Mouse (Mus musculus) heart, postnatal 4 days (tissue): ENCODE measurements around the gene Cdpf1. TPM values are rescaled to one million over a fixed set of nuclear protein-coding genes. Genes with fewer than 3 reads are reported as not detected.
"Not testable (repeated sequence)": the region's sequence is repeated elsewhere in the genome, so short reads cannot be mapped to it uniquely, and the experiment has no call there.

Experiments
- DNase-seq: peaks from one replicate; pipeline ENCODE4 v3.0.0; 2021
- total RNA-seq, 2 experiments: library from RNA; stranded (reverse); gene quantifications; 2 replicates each; pipeline ENCODE4 v1.2.3; 2021

Cdpf1 gene
- total RNA-seq, 2 experiments from 2014 or later, result 37.9 to 45.1 TPM

GRCm38 (mm10) chr15:85808031-85808430 is 3.5 kb downstream of the Cdpf1 start:
- no peak for DNase-seq

DNA sequence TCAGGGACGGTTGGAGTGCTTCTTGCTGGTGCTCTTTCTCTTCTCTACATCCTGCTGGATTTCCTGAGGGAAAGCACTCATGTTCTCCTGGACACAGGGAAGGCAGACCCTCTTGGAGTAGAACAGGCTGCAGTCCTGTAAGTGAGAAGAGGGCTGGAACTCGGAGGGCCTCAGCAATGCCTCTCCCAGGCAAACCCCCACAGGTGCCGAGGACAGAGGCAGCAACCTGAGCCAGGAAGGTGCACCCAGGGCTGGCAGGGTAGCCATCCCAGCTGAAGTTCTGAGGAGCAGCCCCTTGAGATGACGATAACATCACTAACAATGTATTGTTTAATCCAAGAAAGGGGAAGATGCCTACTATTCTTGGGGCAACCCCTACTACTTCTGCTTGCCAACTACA is 4.1 kb downstream of the Cdpf1 start:
- no peak for DNase-seq

DNA sequence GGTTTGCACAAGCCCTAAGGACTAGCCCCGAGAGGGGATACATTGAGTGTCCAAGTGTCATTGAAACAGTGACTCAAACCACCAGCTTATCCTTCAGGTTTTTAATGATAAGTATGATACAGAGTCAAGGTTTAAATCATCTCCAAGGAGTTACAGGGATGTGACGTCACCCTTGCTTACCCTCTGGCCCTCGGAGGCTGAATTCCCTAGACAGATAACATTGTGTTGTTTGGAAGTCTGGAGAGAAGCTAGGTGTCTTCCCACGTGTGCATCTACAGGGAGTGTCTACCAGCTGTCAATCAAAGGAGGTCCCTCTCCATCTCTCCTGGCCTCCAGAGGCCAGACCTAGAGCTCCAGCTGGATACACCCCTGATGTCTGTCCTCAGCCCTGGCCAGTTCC is 4.6 kb downstream of the Cdpf1 start:
- DNase-seq, result no peak

GRCm38 (mm10) chr15:85802931-85803330 is 8.6 kb downstream of the Cdpf1 start:
- peak; percentile 71 for DNase-seq

- DNase-seq, result peak; percentile 55
These were observed 12.8 kb downstream of the Cdpf1 start for GRCm38 (mm10) chr15:85798676-85799075.

GRCm38 (mm10) chr15:85795516-85795915 is 16.0 kb downstream of the Cdpf1 start:
- DNase-seq, result no peak

DNA sequence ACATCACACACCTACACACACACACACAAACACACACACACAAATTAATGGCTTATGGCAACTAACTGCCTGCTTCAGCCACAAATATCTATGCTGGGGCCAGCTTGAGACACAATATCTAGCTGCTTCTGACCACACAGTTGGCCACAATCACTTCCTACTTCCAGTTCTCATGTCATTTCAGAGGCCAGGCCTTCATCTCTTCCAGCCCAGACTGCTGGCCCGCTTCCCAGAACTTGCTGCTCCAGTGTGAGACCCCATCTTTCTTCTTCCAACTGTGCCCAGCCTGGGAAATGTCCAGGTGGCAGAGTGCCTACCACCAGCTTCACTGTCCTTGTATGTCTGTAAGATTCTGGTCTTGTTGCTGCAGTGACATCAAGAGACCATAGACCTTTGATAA is 18.7 kb downstream of the Cdpf1 start:
- DNase-seq, result peak; percentile 91

GRCm38 (mm10) chr15:85791449-85791848 is 20.0 kb downstream of the Cdpf1 start:
- DNase-seq, result no peak

DNA sequence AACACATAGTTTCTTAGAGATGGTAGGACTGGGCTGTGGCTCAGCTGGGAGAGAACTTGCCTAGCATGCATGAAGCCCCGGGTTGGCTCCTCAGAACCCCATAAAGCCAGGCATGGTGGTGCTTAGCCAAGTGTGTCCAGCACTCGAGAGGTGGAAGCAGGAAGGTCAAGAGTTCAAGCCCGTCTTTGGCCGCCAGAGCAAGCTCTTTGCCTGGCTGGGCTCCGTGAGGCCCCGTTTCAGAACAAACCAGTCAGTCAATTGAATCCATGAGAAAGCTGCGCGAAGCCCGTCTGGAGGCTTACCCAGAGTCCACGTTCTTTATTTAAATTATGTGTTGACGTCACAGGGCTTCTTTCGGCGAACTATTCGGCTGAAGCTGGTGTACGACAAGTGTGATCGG is 22.9 kb downstream of the Cdpf1 start:
- no peak for DNase-seq

GRCm38 (mm10) chr15:85788051-85788450 is 23.4 kb downstream of the Cdpf1 start:
- no peak for DNase-seq

DNA sequence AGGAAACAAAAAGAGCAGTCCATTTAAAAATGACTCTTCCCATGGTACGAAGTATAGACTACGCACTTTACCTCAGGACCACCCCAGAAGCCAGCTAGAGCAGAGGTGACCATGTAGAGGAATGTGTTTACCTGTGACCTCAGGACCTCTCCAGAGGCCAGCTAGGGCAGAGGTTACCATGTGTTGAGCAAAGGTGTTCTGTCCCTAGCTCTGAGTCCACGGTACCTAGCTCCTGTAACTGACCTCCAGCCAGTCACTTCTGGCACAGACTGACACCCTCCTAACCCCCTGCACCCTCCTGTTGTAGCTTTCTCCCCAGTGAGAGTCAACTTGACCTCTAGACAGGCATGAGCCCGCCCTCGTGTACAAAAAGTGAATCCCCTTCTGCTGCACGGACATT is 24.0 kb downstream of the Cdpf1 start:
- no peak for DNase-seq

GRCm38 (mm10) chr15:85786711-85787110 is 24.8 kb downstream of the Cdpf1 start:
- DNase-seq, result no peak

- no peak for DNase-seq
These were observed 27.2 kb downstream of the Cdpf1 start for GRCm38 (mm10) chr15:85784341-85784740.

- DNase-seq, result no peak
These were observed 28.4 kb downstream of the Cdpf1 start for GRCm38 (mm10) chr15:85783146-85783545.

- DNase-seq, result not testable (repeated sequence)
These were observed 32.6 kb downstream of the Cdpf1 start for GRCm38 (mm10) chr15:85778891-85779290.

- DNase-seq, result no peak
These were observed 34.7 kb downstream of the Cdpf1 start for GRCm38 (mm10) chr15:85776771-85777170.

GRCm38 (mm10) chr15:85776241-85776640 is 35.3 kb downstream of the Cdpf1 start:
- no peak for DNase-seq

- no peak for DNase-seq
These were observed 36.5 kb downstream of the Cdpf1 start for GRCm38 (mm10) chr15:85775001-85775400.

DNA sequence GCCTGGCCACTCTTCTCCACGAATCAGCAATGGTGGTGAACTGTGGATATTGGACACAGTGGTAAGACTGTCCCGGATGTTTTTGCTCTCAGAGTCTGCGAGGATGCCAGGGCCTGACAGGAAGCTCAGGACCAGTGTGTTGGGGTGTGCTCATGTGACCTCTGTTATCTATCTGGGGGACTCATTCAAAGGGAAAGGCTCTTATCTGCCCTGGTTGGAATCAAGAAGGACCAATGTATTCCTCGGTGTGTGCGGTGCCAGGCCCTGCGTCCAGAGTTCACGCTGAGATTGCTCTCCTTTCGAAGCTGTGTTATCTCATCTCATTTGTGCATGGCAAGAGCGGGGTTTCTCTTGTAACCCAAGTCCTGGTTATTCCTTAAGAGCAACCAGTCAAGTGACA is 37.1 kb downstream of the Cdpf1 start:
- DNase-seq, result no peak

DNA sequence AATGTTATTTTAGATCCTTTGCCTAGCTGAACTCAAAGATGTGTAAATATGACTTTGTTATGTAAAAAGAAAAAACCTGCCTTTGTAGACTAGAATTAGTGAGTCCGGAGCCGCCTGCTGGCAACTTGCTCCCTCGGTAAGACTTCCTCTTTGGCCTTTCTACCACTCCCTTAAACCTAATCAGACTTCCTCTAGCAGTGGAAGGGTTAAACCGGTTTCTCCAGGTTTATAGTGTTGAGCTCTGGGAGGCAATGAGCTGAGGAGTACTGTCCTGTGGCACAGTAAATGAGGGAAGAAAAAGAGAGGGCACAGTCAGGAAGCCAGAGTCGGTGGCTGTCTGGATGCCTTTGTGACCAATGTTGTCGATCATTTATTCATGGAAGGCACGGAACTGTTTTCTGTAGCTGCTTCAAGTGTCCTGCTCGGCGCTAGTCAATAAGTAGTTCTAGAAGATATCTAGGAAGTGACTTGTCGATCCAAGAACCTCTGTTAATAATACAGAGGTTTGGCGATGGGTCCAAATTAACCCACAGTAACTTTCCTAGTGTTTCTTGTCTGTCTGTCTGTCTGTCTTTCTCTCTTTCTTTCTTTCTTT is 39.3 kb downstream of the Cdpf1 start:
- no peak for DNase-seq

DNA sequence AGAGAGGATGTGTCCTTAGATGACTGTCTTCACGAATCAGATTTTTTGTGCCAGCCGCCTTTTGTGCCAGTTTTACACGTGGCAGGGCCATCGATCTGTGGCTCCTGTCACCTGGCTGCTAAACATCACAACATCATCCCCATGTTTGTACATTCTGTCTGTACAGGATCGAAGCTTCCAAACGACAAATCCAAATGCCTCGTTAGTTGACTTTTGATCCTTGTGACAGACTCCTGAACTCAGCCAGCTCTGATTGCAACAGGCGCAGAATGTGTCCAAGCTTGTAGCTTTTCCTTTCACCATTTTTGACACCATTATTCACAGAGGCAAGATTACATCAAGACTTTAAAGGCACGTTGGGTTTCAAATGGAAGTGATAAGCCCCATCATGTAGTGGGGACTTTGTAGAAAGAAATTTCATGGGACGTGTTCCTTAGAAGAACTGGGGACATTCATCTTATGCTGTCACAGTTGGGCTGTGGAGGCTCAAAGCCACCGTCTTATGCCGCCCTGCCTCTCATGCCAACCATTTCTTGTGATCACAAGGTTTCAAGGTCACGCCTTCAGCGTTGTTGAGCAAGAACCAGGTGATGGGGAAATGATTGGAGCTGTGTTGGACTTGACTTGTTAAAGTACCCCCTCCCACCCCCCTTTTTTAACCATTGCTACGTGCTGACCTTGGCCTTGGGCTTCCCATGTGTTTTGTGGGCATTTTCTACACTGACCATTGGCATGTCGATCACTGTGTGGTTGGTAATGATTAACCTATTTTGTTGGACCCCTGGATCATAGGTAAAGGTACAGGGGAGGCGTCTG is 40.0 kb downstream of the Cdpf1 start:
- DNase-seq, result no peak

- DNase-seq, result no peak
These were observed 42.5 kb downstream of the Cdpf1 start for GRCm38 (mm10) chr15:85768991-85769390.

DNA sequence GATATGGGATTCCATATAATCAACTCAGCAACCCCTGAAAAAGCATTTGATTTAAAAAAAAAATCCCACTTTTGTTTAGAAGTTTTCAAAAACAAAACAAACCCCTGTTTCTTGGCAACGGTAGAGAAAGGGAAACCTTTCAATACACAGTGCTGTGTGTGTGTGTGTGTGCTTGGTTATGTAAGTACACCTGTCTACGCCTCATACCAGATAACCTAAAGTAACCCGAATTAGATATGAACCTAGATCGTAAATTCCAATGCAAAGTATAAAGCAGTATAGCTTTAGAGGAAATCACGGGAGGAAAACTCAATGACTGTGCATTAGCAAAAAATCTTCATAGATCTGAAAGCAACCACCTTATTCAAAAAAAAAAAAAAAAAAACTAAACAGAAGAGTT is 44.8 kb downstream of the Cdpf1 start:
- DNase-seq, result no peak

DNA sequence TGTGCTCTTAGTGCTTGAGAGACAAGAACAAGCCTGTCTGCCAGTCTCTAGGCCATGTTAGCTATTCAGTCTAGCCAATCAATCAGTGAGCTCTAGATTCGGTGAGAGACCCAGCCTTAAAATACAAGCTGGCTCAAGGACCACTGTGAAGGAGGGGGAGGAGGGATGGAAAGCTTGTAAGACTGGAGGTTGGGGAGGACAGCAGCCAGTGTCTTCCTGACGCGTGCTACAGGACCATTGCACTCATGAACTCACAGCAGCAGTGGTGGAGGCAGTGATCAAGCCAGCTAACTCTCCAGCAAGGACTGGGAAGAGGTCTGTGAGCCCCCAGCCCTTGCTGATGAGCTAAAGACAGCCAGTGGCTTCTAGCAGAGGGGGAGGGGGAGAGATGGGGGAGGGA is 46.5 kb downstream of the Cdpf1 start:
- no peak for DNase-seq
